Mouse (Mus musculus): ENCODE results near the gene Pde10a.

DNA sequence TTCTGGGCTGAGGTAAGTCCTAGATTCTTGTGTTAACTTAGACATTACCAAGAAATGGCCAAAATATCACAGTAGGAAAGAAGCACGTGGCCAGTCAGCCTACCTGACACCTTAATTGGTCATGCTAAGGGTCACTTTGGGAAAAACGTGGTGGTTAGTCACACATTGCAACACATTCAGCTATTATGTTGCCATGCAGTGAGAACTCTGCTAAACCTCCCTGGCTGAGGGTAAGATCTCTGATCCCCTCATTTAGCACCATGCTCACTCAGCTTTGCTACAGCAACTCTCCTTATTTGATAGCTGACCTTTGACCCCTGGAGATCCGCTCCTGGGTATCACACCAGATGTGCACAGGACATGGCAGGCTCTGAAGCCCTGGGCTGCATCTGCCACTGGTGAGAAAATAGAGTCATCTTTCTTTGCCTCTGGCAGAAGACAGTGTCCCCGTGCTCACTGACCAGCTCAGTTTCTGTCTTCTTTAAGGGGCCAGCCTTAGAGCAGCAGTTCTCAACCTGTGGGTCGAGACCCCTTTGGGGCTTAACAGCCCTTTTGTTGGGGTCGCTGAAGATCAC lies 449.7 kb downstream of the Pde10a start:
- TF ChIP-seq GATA1 (IDR thresholded peaks at IDR 0.05; ENCODE audit: borderline replicate concordance, low read length) = no peak
- TF ChIP-seq FLI1 (IDR thresholded peaks at IDR 0.05; ENCODE audit: low read length) = no peak

All from megakaryocyte, embryonic 14.5 days (primary cell).